14 mouse cellular contexts compared by ENCODE assay signal in genomic region chr2:28432811-28433210, GRCm38 (mm10). TPM values are rescaled to one million over a fixed set of nuclear protein-coding genes. Genes with fewer than 3 reads are reported as not detected.
A peak's percentile ranks its signal among the peaks of the same experiment; 100 is the strongest.
DNase-seq lines count a peak whose midpoint lies in the region; TF ChIP-seq lines count a peak whose summit lies in the region.
"Had no signal": no experiment of that assay in that cellular context is flagged by ENCODE, and none has a peak within 500 bp of the region (broad histone marks: within the 10 kb centered on the region; RNA-seq: fewer than 3 reads in every experiment).

No protein-coding gene starts in this region.

- WGBS in lung, adult 2 months = 11% methylated on average over 1 of the region's 1 CpGs

- no peak overlapping the region for H3K4me3 ChIP-seq in lung, adult 2 months (replicated peaks; ENCODE audit: extremely low read depth, low read depth, low read length)
- H3K4me3 ChIP-seq: forebrain, embryonic 15.5 days; limb, embryonic 10.5 days; neural tube, embryonic 13.5 days had no signal

- no peak for TF ChIP-seq POLR2A in lung, adult 2 months (IDR thresholded peaks at IDR 0.05; ENCODE audit: borderline replicate concordance, extremely low read depth, low read depth, low read length)

- H3K4me1 ChIP-seq in lung, adult 2 months (ENCODE audit: control insufficient read depth, insufficient read depth, low read length) = peaks cover 3% of the 10 kb centered on the region; the same call in 1 of the 2 replicates
- H3K4me1 ChIP-seq: forebrain, embryonic 15.5 days; limb, embryonic 10.5 days had no signal

- no peak for TF ChIP-seq CTCF in lung, adult 2 months (IDR thresholded peaks at IDR 0.05; ENCODE audit: insufficient read depth, low read length)

- DNase-seq in cerebellum, postnatal 10 days = peak; percentile 63 to 72
- no peak for DNase-seq in cerebellum, adult 9-10 months
- DNase-seq in retina, postnatal 1 day = peak; percentile 48
- no peak for DNase-seq in retina, embryonic 14.5 days (ENCODE audit: low spot score)
- DNase-seq in lung, adult 2 months = peak; percentile 20
- DNase-seq in heart, adult 11 months = no peak
- no peak for DNase-seq in layer of hippocampus, adult 11-12 months (ENCODE audit: low spot score)
- DNase-seq in urinary bladder, postnatal 25 days (ENCODE audit: low spot score) = no peak
- DNase-seq: thymus, postnatal 14 days had no signal

RNA-seq across cellular contexts. Expression of gene Ppp1r26, which starts 13.8 kb away (rescaled TPM):
- 6.1 TPM in 2 replicates for polyA plus RNA-seq in lung, adult 2 months (2012; rRNA removed)

RNA-seq across cellular contexts. Expression of gene 1700007K13Rik, which starts 33.3 kb away (rescaled TPM):
- polyA plus RNA-seq in lung, adult 2 months (2012; rRNA removed) = 7.4 and 10.5 TPM in 2 replicates
- polyA plus RNA-seq: heart, embryonic 14.5 days; intestine, embryonic 16.5 days had no signal

RNA-seq across cellular contexts. Expression of gene Mrps2, which starts 35.1 kb away (rescaled TPM):
- polyA plus RNA-seq in lung, adult 2 months (2012; rRNA removed) = 22.2 and 25.1 TPM in 2 replicates

Comparison
In these comparisons a context has a peak if more than half of its experiments do, and no peak if none do; other contexts are left out.
1. DNase-seq: peak in cerebellum, postnatal 10 days (2 of 2), retina, postnatal 1 day (single experiment) and lung, adult 2 months (single experiment); none in cerebellum, adult 9-10 months (single experiment), retina, embryonic 14.5 days (single experiment), heart, adult 11 months (single experiment), layer of hippocampus, adult 11-12 months (single experiment) and urinary bladder, postnatal 25 days (single experiment).